Mouse (Mus musculus): ENCODE measurements at regions not wholly inside any gene's neighbourhood (a gene's known extent, or its start where the extent isn't known, plus 50 kb on each side); places are given as distances from the start of the nearest gene placed in this dataset.

GRCm38 (mm10) chr14:72234234-72235075 lies 257.2 kb downstream of the Gm9195 start:
- DNase-seq (ENCODE audit: low spot score): no peak
- WGBS: 79% methylated on average over 6 of the region's 6 CpGs

GRCm38 (mm10) chr14:72227853-72228252 lies 263.8 kb downstream of the Gm9195 start:
- H3K36me3 ChIP-seq (ENCODE audit: control insufficient read depth, insufficient read depth, low read length): no peaks in the 10 kb centered on the region

More at GRCm38 (mm10) chr14:72234234-72235075, 257.2 kb downstream of the Gm9195 start:
- Histone ChIP-seq H3K9ac (ENCODE audit: low read depth, low read length) (no peak overlapping the region), H3K36me3 (ENCODE audit: control insufficient read depth, insufficient read depth, low read length) (no peaks in the 10 kb centered on the region), H3K4me3 (ENCODE audit: low read depth, low read length) (no peak overlapping the region), H3K4me1 (replicated peaks; ENCODE audit: control insufficient read depth, insufficient read depth, low read length) (no peaks in the 10 kb centered on the region), H3K9me3 (ENCODE audit: control insufficient read depth, low read length) (no peaks in the 10 kb centered on the region), H3K4me2 (no peak overlapping the region), H3K27me3 (replicated peaks; ENCODE audit: control insufficient read depth, insufficient read depth, low read length) (no peaks in the 10 kb centered on the region), H3K27ac (ENCODE audit: low read depth, low read length) (no peak overlapping the region)
- ATAC-seq (replicated peaks; ENCODE audit: low FRiP score): no peak

GRCm38 (mm10) chr14:72227441-72227840 lies 264.2 kb downstream of the Gm9195 start:
- WGBS: 69% methylated on average over 1 of the region's 1 CpGs
- ATAC-seq (replicated peaks; ENCODE audit: low FRiP score) (peak; percentile 68), DNase-seq (ENCODE audit: low spot score) (no peak)
- H3K9me3 ChIP-seq (ENCODE audit: control insufficient read depth, low read length): no peaks in the 10 kb centered on the region
- no peak overlapping the region for H3K9ac ChIP-seq (ENCODE audit: low read depth, low read length)
- no peaks in the 10 kb centered on the region for H3K27me3 ChIP-seq (replicated peaks; ENCODE audit: control insufficient read depth, insufficient read depth, low read length)
- no peak overlapping the region for H3K4me3 ChIP-seq (ENCODE audit: low read depth, low read length)
- no peak overlapping the region for H3K4me2 ChIP-seq
- H3K4me1 ChIP-seq (replicated peaks; ENCODE audit: control insufficient read depth, insufficient read depth, low read length): no peaks in the 10 kb centered on the region; the same call in 1 of the 2 replicates
- H3K27ac ChIP-seq (ENCODE audit: low read depth, low read length): no peak overlapping the region
- no peaks in the 10 kb centered on the region for H3K36me3 ChIP-seq (ENCODE audit: control insufficient read depth, insufficient read depth, low read length)

More at GRCm38 (mm10) chr14:72227853-72228252, 263.8 kb downstream of the Gm9195 start:
- Histone ChIP-seq H3K4me3 (ENCODE audit: low read depth, low read length) (no peak overlapping the region), H3K4me1 (replicated peaks; ENCODE audit: control insufficient read depth, insufficient read depth, low read length) (no peaks in the 10 kb centered on the region; the same call in 1 of the 2 replicates), H3K27ac (ENCODE audit: low read depth, low read length) (no peak overlapping the region), H3K27me3 (replicated peaks; ENCODE audit: control insufficient read depth, insufficient read depth, low read length) (no peaks in the 10 kb centered on the region), H3K4me2 (no peak overlapping the region), H3K9ac (ENCODE audit: low read depth, low read length) (no peak overlapping the region), H3K9me3 (ENCODE audit: control insufficient read depth, low read length) (no peaks in the 10 kb centered on the region)
- DNase-seq (ENCODE audit: low spot score): no peak
- no peak for ATAC-seq (replicated peaks; ENCODE audit: low FRiP score)
- 61% methylated on average over 5 of the region's 5 CpGs for WGBS

GRCm38 (mm10) chr14:72226946-72227345 lies 264.7 kb downstream of the Gm9195 start:
- H3K4me3 ChIP-seq (ENCODE audit: low read depth, low read length): no peak overlapping the region
- H3K9ac ChIP-seq (ENCODE audit: low read depth, low read length): no peak overlapping the region
- H3K9me3 ChIP-seq (ENCODE audit: control insufficient read depth, low read length): no peaks in the 10 kb centered on the region
- no peak overlapping the region for H3K27ac ChIP-seq (ENCODE audit: low read depth, low read length)
- no peaks in the 10 kb centered on the region; the same call in 1 of the 2 replicates for H3K4me1 ChIP-seq (replicated peaks; ENCODE audit: control insufficient read depth, insufficient read depth, low read length)
- no peaks in the 10 kb centered on the region for H3K27me3 ChIP-seq (replicated peaks; ENCODE audit: control insufficient read depth, insufficient read depth, low read length)
- no peaks in the 10 kb centered on the region for H3K36me3 ChIP-seq (ENCODE audit: control insufficient read depth, insufficient read depth, low read length)
- 74% methylated on average over 1 of the region's 1 CpGs for WGBS
- ATAC-seq (replicated peaks; ENCODE audit: low FRiP score) (no peak), DNase-seq (ENCODE audit: low spot score) (no peak)
- H3K4me2 ChIP-seq: no peak overlapping the region

GRCm38 (mm10) chr14:72222836-72223235 lies 268.8 kb downstream of the Gm9195 start:
- Histone ChIP-seq H3K27ac (ENCODE audit: low read depth, low read length) (no peak overlapping the region), H3K9me3 (ENCODE audit: control insufficient read depth, low read length) (no peaks in the 10 kb centered on the region), H3K4me2 (no peak overlapping the region), H3K9ac (ENCODE audit: low read depth, low read length) (no peak overlapping the region), H3K4me3 (ENCODE audit: low read depth, low read length) (no peak overlapping the region), H3K27me3 (replicated peaks; ENCODE audit: control insufficient read depth, insufficient read depth, low read length) (no peaks in the 10 kb centered on the region), H3K36me3 (ENCODE audit: control insufficient read depth, insufficient read depth, low read length) (no peaks in the 10 kb centered on the region), H3K4me1 (replicated peaks; ENCODE audit: control insufficient read depth, insufficient read depth, low read length) (no peaks in the 10 kb centered on the region; the same call in 1 of the 2 replicates)
- WGBS: 28% methylated on average over 2 of the region's 2 CpGs
- ATAC-seq (replicated peaks; ENCODE audit: low FRiP score) (no peak), DNase-seq (ENCODE audit: low spot score) (no peak)

- Histone ChIP-seq H3K4me1 (replicated peaks; ENCODE audit: control insufficient read depth, insufficient read depth, low read length) (no peaks in the 10 kb centered on the region), H3K4me3 (ENCODE audit: low read depth, low read length) (no peak overlapping the region), H3K27me3 (replicated peaks; ENCODE audit: control insufficient read depth, insufficient read depth, low read length) (no peaks in the 10 kb centered on the region), H3K4me2 (no peak overlapping the region), H3K9ac (ENCODE audit: low read depth, low read length) (no peak overlapping the region), H3K27ac (ENCODE audit: low read depth, low read length) (no peak overlapping the region), H3K9me3 (ENCODE audit: control insufficient read depth, low read length) (no peaks in the 10 kb centered on the region), H3K36me3 (ENCODE audit: control insufficient read depth, insufficient read depth, low read length) (no peaks in the 10 kb centered on the region)
- DNase-seq (ENCODE audit: low spot score) (no peak), ATAC-seq (replicated peaks; ENCODE audit: low FRiP score) (no peak)
- 65% methylated on average over 6 of the region's 6 CpGs for WGBS
Observed at GRCm38 (mm10) chr14:72219523-72219922, 272.1 kb downstream of the Gm9195 start.

- Histone ChIP-seq H3K4me2 (no peak overlapping the region), H3K9me3 (ENCODE audit: control insufficient read depth, low read length) (no peaks in the 10 kb centered on the region), H3K4me3 (ENCODE audit: low read depth, low read length) (no peak overlapping the region), H3K4me1 (replicated peaks; ENCODE audit: control insufficient read depth, insufficient read depth, low read length) (no peaks in the 10 kb centered on the region), H3K36me3 (ENCODE audit: control insufficient read depth, insufficient read depth, low read length) (no peaks in the 10 kb centered on the region), H3K9ac (ENCODE audit: low read depth, low read length) (no peak overlapping the region), H3K27ac (ENCODE audit: low read depth, low read length) (no peak overlapping the region), H3K27me3 (replicated peaks; ENCODE audit: control insufficient read depth, insufficient read depth, low read length) (no peaks in the 10 kb centered on the region)
- WGBS: 71% methylated on average over 3 of the region's 3 CpGs
- DNase-seq (ENCODE audit: low spot score): no peak
- ATAC-seq (replicated peaks; ENCODE audit: low FRiP score): no peak
Observed at GRCm38 (mm10) chr14:72200307-72200706, 291.3 kb downstream of the Gm9195 start.

- Histone ChIP-seq H3K27me3 (replicated peaks; ENCODE audit: control insufficient read depth, insufficient read depth, low read length) (no peaks in the 10 kb centered on the region), H3K9ac (ENCODE audit: low read depth, low read length) (no peak overlapping the region), H3K9me3 (ENCODE audit: control insufficient read depth, low read length) (no peaks in the 10 kb centered on the region), H3K4me2 (no peak overlapping the region), H3K27ac (ENCODE audit: low read depth, low read length) (no peak overlapping the region), H3K36me3 (ENCODE audit: control insufficient read depth, insufficient read depth, low read length) (no peaks in the 10 kb centered on the region), H3K4me3 (ENCODE audit: low read depth, low read length) (no peak overlapping the region), H3K4me1 (replicated peaks; ENCODE audit: control insufficient read depth, insufficient read depth, low read length) (no peaks in the 10 kb centered on the region)
- ATAC-seq (replicated peaks; ENCODE audit: low FRiP score) (no peak), DNase-seq (ENCODE audit: low spot score) (no peak)
Observed at GRCm38 (mm10) chr14:72199900-72200299, 291.7 kb downstream of the Gm9195 start.

- Histone ChIP-seq H3K4me1 (replicated peaks; ENCODE audit: control insufficient read depth, insufficient read depth, low read length) (no peaks in the 10 kb centered on the region), H3K9ac (ENCODE audit: low read depth, low read length) (no peak overlapping the region), H3K27ac (ENCODE audit: low read depth, low read length) (no peak overlapping the region), H3K9me3 (ENCODE audit: control insufficient read depth, low read length) (no peaks in the 10 kb centered on the region), H3K4me2 (no peak overlapping the region), H3K36me3 (ENCODE audit: control insufficient read depth, insufficient read depth, low read length) (no peaks in the 10 kb centered on the region), H3K4me3 (ENCODE audit: low read depth, low read length) (no peak overlapping the region), H3K27me3 (replicated peaks; ENCODE audit: control insufficient read depth, insufficient read depth, low read length) (no peaks in the 10 kb centered on the region)
- no peak for ATAC-seq (replicated peaks; ENCODE audit: low FRiP score)
- 35% methylated on average over 7 of the region's 7 CpGs for WGBS
- no peak for DNase-seq (ENCODE audit: low spot score)
Observed at GRCm38 (mm10) chr14:72197972-72198371, 293.7 kb downstream of the Gm9195 start.

Measured in liver, embryonic 11.5 days (tissue).